Mouse (Mus musculus) urinary bladder, adult 2 months (tissue): ENCODE measurements around the gene Gucy1a1. TPM values are rescaled to one million over a fixed set of nuclear protein-coding genes. Genes with fewer than 3 reads are reported as not detected.
A peak's percentile ranks its signal among the peaks of the same experiment; 100 is the strongest.
"Not testable (repeated sequence)": the region's sequence is repeated elsewhere in the genome, so short reads cannot be mapped to it uniquely, and the experiment has no call there.

ENCODE experiments used
- DNase-seq: peaks from one replicate; pipeline ENCODE4 v3.0.0; 2022; ENCODE audit warnings: low spot score
- polyA plus RNA-seq: library from polyadenylated mRNA; depleted of rRNA; stranded (reverse); fragments of >200 nt; gene quantifications from 2 replicates; pipeline ENCODE4 v1.2.3, GENCODE M21; 2012; rRNA removed

The Gucy1a1 gene
- polyA plus RNA-seq, result 13.7 and 18.5 TPM in 2 replicates

DNA sequence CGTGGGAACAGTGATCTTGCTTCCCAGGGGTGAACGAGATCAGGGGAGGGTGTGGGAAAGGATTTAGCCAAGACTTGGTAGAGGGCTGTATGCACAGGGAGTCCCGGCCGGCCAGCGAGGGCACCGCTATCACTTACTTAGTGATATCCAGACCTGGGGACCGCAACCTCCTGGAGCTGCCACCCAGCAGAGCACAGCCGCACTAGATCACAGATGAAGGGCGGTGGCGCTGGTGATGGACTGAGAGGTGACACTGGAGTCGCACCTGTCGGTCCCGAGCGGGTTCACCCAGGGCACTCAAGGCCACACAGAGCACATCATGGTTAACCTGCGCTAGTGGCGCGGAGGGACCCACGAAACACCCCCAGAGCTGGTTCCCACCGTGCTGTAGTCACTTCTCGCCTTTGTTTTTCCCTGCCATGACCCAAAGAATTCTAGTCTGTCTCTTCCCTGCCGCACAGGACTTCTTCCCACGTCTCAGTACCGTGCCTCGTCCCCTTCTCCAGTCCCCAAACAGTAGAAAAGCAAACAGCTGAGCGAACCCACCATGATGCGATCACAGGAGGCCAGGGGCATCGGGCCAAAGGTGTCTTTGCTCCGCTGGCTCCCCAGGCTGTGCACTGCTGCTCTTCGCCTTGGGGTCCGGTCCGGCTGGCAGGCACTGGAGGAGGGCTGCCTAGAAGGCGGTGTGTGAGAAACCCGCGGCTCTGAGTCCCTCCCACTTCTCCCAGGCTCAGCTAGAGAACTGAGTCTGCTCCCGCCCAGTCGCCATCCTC lies at the start of gene Gucy1a1:
Gene Gucy1a1 (minus strand): TSS at position 664 of the 776 bp plus-strand sequence.
- DNase-seq, result peak; percentile 23

DNA sequence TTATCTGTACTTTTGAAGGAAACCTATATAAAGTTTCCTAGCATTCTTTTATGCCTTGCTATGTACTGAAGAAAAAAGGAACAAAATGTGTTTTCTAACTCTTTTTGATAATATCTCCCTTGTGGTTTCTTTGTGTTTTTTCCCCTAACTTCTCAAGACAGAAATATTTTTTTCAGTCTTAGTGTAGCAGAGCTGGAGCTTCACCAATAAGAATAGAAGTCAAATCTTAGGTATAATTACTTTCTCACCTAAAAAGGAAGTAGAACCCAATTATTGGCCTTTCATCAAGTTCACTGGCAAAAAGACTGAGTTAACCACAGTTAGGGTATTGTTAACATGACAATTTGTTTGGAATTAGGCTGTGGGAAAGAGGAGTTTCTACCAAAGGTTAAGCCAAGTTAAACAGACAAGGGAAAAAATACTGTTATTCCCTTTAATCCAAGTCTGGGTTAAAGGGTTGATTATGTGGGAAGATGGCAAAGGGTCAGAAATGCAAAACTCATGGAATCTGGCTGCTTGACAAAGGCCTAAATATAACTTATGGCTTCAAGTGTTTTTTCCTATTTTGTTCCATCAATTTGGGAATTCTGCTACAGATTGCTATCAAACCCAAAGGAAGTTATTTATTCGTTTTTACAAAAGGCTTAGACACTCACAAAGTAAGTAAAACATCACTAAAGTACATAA lies 46.1 kb upstream of the Gucy1a1 start:
- DNase-seq, result no peak

DNA sequence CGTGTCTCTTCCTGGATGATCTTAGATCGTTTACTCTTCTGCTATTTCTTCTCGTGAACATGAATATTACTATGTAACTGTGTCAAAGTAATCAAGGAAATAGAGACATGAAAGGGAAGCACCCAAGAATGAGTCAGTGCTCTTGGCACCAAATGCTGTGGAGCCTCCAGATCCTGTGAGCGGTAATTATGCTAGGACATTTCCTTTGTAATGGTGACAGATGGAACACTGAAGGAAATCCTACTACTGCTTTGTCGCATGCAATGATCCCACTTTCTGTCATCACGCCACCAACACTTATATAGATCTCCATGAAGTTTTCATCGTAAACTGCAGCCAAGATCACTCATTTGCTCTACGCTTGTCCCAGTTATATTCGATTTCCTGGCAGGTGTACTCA lies 40.0 kb upstream of the Gucy1a1 start:
- no peak for DNase-seq

DNA sequence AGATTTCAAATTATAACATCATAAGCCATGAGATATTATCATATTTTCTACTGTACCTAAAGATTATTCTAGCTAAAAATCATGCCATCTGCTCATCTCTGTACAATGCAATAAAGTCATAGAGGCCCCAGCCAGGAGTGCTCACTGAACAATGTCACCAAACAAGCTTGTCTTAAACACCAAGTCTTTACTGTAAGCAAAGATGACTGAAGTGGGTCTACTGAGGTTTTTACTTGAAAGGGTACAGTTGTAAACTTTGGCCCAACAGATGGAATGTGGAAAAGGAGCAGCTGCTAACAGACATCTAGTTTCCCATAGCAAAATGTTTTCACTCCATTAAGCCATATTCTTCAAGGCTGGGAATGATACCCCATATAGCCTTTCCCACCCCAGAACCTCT lies 35.9 kb upstream of the Gucy1a1 start:
- DNase-seq, result no peak

DNA sequence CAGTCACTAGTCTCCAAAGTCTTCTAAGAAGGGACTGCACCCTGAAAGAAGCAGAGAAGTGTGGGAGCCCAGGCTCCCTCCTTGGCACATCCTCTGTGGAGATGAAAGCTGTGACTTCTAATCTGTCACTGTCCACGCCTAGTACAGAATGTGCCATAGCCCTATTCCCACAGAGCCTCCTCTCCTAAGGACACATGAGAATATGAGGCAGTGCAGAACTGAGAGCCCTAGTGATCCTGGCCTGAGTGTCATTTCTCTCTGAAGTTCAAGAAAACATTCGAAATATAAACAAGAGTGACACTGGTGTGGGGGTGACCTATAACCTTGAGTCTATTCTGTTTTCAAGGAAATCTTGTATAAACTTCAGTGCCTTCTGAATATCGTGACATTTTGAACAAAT lies 34.7 kb upstream of the Gucy1a1 start:
- no peak for DNase-seq

DNA sequence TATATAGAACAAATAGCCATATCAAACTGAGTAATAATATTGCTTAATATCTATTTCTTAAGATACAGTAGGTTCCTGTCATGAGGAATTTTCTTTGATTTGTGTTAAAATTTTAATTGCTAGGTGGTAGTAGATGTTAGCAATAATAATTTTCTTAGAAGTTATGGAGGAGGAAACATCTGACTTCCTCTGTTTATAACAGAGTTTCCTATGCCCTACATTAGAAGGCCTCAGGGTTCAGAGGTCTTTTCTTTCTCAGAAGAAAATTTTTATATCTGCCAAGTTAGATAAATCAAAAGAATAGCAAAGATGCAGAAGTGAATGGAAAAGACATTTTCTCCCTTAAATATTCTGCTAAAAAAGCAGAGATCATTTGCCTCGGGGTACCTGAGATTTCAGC lies 29.9 kb upstream of the Gucy1a1 start:
- DNase-seq, result no peak

DNA sequence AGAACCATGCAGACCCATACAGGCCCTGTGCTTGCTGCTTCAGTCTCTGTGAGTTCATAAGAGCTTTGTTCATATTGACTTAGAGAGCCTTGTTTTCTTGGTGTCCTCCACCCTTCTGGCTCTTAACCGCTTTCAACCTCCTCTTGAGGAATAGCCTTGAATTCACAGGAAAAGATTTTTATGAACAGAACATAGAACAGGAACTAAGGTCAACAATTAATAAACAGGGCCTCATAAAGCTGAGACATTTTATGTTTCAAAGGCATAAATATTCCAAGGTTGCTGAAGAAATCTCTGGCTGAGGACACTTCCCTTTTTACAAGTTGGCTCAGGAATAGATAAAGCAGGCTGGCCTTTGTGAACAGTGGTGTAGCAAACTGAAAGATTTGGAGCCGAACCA lies 21.5 kb upstream of the Gucy1a1 start:
- no peak for DNase-seq

DNA sequence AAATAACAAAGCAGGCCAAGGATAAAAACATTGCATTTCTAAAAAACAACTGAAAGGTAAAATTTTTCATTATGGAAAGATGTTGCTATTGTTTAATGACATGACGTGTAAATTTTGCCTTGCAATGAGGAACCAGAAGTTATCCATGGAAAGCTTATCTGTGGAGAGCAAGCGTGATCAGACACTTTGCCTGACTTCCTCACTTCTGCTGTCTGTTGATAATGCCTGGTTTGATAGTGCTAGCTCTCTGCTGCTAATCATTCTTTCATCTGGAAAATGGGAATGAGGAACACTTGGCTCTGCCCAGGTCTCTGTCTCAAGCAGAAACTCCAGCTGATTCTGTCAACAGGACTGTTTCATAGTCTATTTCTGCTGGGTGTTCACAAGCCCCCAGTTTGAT lies 20.3 kb upstream of the Gucy1a1 start:
- DNase-seq, result no peak

DNA sequence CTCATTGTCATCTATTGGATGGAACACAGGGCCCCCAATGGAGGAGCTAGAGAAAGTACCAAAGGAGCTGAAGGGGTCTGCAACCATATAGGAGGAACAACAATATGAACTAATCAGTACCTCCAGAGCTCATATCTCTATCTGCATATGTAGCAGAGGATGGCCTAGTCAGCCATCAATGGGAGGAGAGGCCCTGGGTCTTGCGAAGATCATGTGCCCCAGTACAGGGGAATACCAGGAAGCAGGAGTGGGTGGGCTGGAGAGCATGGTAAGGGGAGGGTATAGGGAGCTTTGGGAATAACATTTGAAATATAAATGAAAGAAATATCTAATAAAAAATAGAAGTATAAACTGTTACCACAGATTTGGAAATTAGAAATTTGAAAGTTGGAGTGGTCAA lies 17.4 kb upstream of the Gucy1a1 start:
- DNase-seq, result not testable (repeated sequence)

DNA sequence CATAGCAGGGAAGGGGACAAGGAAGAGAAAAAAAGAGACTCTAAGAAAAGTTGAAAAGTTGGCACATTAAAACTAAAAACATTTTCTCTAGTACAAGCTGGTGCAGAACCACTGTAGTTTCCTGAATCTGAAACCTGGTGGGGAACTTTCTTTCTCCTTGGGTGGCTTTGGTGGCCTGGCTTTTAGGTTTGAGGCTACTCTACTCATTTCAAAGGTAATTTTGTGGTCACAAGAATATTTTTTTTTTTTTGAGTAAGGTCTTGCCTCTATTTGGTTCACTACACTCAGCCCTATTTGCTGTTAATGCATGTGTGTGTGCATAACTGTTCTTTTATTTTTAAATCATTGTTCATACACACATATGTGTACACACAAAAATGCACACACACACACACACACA lies 389 bp upstream of the Gucy1a1 start:
- DNase-seq, result no peak

DNA sequence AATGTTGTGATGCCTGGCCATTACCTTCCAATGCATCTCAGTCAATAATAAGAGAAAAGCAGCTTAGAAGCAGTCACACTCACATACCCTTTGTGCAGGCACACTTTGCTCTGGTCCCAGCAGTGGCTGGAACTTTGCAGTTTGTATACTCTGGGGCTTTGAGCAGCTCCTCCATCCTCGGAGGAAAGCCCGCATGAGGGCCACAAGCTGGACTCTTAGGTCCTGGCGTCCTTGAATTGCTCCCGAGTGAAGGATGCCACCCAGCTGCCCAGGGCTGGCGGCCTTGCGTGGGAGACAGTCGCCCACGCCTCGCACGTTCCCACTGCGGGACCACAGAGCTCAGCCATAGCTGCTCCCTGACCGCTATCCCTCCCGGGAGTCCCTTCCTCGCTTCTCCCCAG lies 864 bp downstream of the Gucy1a1 start:
- DNase-seq, result no peak

DNA sequence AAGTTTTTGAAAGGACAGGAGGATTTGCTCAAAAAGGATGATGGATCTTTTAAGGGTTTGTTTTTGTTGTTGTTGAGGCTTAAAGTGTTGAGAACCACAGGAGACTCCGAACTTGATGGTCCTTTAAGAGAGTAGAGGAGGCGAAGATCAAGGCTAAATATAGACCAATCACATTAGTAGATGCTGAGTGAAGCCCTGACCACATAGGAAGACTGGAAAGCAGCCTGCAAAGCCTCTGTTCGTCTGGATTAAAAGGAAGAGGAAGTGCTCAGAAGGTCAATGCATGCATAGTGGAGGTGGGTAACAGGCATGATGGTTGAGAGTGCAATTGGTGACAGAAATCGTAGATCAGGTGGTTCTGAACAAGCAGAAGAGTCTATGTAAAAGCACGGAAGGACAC lies 4.8 kb downstream of the Gucy1a1 start:
- no peak for DNase-seq

DNA sequence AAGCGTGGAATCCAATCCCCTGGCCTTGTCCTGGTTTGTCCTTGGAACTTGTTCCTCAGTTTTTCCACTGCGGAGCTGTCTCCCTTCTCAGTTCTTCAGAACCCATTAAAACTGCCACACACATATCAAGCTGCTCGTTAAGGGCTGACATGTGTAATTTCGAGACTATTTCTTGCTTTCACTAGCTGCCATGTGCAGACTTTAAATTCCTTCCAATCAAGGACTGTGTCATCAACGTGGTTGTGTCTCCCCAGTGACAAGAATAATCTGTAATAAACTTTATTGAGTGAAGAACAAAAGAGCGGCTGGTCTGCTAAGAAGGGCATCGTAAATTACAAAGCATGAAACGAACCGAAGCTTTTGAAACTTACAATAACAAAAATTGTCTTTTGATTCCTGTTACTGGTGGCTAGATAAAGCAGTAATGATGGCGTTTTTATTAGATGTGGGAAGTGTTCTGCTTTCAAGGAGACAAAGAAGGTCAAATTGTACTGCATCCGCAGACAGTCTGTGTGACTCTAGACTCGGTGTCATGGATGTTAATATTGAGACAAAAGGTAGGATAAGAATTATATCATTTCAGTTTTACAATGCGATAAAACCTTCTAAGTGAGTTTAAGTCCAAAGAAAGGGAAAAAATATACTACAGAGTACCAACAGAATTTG lies 7.5 kb downstream of the Gucy1a1 start:
- no peak for DNase-seq

DNA sequence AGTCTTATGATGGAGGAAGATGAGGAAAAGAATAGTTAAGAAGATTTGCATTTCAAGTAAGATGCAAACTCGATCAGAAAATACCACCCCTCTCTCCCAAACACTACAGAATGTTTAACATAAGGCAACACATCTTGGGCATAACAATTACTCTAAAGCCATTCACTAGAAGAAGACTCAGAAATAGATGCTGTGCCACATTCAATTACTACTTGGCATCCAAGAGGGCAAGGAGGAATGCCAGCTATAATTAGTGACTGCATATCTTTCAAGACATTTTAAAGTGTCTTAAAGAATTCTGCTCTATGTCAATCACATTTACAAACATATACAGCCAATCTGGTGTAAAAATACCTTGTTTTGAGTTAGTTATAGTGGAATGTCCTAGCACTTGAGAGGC lies 10.1 kb downstream of the Gucy1a1 start:
- no peak for DNase-seq

DNA sequence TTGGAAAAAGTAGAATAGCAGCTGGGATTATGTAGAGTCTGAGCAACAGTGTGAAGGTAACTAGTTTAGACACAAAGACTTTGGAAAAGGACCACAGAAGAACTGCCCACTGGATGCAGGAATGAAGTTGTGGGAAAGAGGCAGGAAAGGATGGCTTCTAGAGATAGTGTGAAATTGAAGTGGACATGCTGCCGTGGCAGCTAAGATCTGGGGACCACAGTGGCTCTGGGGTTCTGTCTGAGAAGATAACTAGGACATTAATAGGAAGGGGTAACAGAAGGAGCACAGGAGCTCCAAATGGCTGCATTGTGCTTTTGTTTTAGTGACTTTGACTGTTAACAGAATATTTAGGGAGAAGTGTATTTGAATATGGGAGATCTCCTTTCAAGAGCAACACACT lies 16.3 kb downstream of the Gucy1a1 start:
- no peak for DNase-seq

DNA sequence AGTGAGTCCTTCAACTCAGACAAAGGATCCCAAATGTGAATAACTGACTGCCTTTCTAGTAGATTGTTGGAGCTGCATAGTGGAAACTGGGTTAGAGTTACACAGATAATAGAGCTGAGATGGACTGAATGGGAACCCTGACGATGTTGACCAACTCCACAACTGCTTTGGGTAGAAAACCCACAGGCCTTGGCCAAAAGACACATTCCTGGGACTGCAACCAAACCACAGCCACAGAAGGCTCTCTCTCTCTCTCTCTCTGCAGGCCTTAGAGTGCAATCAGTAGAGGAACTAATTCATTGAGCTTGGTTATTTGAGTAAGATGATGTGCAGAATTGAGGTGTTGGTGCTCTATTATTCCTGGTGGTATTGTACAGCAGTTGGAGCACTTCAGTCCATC lies 21.0 kb downstream of the Gucy1a1 start:
- DNase-seq, result no peak

DNA sequence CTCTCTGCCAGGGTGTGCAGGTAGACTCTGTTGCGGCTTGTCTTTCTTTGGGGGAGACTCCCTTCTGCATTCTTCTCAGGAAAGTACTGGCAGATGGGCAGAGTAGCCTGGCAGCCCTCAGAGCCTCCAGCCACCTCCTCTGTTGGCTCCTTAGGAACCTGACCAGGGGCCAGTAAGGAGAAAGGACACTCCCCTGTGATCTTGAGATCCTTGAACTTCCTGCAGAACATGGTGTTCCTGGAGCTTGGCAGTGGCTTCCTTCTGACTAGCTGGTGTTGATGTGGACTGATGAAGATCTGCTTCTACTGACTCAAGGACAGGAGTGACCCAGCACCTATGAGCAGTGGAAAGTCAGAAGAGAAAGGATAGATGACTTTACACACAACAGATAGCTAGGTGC lies 26.7 kb downstream of the Gucy1a1 start:
- no peak for DNase-seq

DNA sequence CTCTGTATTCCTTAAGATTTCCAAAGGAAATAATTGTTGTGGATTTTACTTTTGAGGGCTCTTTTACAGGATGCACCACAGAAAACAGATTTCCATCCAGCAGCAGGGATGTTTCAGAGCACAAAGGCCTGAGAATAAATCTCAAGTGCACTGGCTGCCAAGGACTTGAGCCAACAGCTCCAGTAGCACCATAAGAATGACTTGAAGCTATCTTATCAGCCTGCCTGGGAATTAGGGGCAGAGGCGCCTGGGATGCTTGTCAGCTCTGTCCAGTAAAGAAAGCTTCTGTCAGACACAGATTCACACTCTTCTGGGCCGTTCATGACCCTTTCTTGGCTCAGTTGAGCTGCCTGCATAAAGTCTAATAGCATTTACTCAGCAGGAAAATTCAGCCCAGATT lies 33.1 kb downstream of the Gucy1a1 start:
- DNase-seq, result no peak

DNA sequence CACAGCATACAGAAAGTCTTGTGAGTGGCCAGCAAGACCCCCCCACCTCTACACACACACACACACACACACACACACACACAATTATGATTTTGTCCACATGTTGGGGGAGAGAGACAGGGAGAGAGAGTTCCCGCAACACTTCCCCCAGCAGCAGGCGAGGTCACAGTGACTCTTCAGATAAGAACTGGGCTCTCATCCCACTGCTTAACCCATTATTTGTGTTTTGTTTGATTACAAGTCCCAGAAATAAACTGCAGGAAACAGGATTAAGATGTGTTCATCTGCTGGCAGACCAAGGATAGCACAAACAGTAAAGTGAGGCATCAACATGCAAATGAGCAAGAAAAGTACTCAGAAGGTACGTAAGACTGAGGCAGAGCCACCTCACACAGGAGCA lies 33.6 kb downstream of the Gucy1a1 start:
- no peak for DNase-seq

DNA sequence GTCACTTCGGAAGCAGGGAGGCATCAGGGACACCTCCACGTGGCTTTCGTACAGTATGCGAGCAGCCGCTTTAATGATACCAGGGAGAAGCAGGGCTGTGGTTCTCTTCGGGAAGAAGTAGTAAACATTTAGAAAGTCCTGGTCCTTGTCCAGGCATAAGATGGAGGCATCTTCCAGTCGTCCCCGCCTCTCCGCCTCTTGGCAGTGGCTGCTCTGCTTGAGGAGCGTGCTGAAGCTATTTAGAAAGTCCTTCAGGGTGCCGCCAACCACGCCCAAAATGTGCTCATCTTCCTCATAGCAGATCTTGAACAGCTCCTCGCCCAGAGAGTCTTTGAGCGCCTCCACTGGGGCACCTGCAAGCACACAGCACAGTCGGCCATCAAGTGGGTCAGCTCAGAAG lies 36.6 kb downstream of the Gucy1a1 start:
- DNase-seq, result no peak

DNA sequence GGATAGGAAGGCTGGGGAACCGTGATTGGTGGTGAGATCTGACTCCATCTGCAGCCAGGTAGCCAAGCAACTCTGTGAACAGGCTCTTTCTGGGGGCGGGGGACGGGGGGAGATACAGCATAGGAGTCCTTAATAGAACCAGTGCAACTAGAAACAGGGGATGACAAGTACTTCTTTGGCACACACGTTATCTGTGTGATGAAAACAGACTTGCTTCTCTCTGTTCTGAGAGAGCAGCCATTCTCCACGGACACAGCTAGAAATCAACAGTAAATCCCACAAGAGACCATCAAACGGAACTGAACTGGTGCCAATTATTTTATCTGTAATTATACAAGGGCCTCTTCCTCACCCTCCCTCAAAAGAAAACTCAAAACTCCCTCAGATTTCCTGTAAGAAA lies 41.4 kb downstream of the Gucy1a1 start:
- no peak for DNase-seq

DNA sequence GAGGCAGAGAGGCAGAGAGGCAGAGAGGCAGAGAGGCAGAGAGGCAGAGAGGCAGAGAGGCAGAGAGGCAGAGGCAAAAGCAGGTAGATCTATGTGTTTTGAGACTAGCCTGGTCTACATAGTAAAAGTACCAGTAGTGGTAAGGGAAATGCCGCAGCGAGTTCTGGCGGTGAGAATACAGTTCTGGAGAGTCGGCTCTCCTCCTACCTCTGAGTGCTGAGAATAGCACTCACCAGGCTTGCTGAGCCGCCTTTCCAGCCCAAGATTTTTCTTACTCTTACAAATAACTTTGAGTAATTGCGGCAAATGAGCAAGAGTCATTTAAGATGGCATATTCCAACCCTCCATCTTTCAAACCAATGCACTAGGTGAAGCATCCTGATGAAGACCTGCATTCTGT lies 46.5 kb downstream of the Gucy1a1 start:
- DNase-seq, result no peak

DNA sequence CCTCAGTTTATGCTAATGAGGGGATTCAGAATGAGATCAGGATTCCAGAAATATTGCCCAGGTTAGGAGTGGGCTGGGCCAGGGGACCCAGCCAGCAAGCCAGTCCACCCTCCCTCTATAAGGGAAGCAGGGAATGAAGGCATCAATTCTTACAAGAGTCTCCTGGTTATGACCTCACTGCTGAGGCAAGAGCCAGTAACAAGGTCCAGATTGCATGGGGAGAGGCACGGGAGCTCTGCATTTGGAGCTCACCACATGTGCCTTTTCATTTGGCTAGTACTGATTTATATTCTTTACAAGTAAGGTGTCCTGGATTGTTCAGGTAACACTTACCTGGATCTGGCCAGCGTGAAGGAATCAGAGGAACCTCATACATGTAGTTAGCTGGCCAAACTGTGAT lies 48.8 kb downstream of the Gucy1a1 start:
- DNase-seq, result no peak
